Mouse (Mus musculus): Measurements from ENCODE around the gene Ccdc117. TPM values are rescaled to one million over a fixed set of nuclear protein-coding genes. Genes with fewer than 3 reads are reported as not detected.
"Not testable (repeated sequence)": the region's sequence is repeated elsewhere in the genome, so short reads cannot be mapped to it uniquely, and the experiment has no call there.

The Ccdc117 gene
- polyA plus RNA-seq, 2 experiments from 2014 or later, result 3.5 to 4.2 TPM

DNA sequence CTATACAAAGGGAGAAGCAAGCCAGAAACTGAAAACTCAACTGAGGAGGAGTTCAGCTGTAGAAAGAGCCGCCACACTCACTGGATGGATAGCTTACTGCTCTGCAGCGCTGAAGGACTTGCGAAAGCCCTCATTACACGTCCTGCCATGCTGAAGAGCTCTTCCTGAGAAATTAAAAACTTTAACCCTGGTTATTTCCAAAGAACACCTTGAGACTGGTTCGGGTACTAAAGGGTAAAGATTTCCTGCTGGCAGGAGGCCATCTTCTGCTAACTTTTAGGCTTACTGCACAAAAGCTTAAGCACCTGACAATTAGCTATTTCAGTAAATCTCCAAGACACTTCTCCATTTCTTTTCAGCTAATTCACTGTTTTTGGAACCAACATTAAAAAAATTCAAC, 11.8 kb downstream of the Ccdc117 start:
- ATAC-seq, result no peak

DNA sequence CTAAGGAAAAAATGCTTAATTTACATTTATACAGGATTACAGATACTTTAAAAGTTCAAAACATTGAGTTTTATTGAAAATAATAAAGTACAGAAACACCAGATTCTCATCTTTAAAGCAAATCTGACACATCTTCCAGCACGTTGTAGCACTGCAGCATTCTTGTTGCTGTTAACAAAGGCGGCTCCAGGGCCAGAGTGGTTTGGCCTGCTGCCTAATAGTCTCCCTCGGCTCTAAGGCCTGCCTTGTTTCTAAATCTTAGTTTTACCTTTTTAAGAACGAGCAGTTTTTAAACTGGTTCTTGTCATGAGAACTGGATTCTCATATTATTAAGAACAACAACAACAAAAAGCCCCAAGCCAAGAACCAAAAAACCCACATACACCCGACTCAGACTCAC, 13.1 kb downstream of the Ccdc117 start:
- ATAC-seq, result no peak

DNA sequence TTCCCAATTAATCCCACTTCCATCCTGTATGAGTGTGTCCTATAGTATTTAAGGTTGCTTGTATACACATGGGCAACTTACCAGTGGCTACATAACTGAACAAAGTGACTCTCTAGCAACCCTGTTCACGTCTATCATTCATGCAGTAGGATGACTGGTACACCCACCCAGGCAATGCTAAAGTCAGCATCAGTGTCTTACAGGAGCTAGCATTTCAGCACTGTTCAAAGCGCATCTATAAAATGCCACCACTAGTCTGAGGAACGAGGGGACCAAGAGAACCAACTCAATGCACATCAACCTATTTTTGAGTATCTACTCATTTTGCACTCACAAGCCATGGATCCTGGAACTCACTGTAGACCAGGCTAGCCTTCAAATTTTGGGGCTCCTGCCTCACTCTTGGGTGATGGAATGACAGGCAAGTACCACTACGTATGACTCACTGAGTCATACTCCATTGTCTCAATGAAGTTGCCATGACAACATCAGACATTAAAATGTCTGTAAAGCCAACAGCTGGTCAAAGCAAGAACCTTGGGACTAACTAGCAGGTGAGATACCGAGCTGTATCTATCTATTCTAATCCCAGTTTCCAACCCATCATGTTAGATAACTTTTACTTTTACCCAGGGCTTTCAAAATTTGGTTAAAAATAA, 14.0 kb downstream of the Ccdc117 start:
- ATAC-seq, result no peak

DNA sequence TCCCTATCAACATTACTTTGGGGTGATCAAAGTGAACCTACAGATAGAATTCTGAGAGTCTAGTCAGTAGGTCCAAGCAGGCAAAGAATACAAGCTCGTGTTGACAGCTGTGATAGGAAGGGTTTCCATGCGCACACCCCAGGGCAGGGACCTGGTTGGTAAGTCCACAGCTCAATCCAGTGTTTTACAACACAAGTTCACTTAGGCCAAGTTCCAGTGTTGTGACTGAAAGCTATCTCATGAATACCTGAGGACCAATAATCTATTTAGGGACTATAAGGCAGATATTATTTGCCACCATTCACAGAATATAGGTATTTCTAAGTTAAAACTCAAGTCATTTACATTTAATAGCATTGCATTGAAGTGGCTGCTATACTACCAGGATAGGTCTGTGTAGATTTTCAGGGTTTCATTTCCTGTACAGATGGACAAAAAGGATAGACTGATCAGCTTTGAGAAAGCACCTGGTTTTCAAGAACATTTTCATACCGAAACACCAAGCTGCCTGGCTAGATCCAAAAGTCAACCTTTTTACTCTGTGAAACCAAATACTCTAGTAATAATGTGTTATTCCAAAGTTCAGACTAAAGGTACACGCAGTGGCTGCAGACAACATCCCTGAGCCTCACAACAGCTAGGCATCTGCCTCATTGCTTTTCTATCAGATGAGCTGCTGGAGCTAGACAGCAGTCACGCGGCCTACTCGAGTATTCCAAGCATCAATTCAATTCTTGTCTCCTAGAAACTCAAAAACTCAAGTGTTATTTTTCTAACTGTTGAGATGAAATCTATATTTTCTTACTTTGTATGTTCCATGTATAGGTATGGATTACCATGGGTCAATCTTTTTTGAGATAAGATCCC, 15.2 kb downstream of the Ccdc117 start:
- ATAC-seq, result no peak

DNA sequence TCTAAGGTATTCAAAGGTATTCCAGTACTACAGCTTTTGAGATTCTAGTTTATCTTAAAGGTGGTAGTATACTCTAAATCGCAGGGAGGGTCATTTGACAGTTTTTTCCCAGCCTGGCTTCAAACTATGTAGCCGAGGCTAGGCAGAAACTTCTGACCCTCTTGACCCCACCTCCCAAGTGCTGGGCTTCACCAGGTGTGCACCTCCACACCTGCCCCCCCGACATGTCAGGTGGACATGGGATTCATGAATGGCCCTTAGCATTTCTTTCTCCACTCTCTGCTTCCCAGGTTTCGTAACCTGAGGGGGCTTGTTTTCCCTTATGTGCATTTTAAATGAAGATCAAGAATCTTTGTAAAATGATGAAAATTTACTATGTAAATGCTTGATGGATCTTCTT, 16.6 kb downstream of the Ccdc117 start:
- no peak for ATAC-seq

DNA sequence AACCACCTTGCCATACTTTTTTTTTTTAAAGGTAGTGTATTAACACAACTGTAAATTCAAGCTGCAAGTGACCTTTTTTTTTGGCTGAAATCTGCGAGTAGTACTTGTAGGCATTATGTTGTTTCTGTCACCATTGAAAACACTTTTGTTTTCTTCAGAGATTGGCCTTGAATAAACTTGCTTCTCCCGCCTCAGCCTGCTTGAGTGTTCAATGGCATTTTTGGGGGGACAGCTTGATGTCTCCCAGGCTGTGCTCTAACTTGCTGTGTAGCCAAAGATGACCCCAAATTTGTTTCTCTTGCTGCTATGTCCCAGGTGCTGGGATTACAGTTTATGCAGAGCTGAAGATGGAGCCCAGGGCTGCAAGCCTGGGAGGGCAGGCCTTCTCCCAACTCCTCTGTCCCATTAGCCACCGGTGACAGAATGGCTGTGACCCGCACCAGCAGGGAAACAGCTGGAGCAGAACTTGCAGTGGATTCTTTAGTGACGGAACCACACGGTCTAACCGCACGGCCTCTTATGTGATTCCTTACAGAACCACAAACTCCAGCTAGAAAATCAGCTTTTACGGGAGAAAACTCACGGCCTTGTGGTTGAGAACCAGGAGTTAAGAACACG, 19.1 kb downstream of the Ccdc117 start:
- ATAC-seq, result no peak

DNA sequence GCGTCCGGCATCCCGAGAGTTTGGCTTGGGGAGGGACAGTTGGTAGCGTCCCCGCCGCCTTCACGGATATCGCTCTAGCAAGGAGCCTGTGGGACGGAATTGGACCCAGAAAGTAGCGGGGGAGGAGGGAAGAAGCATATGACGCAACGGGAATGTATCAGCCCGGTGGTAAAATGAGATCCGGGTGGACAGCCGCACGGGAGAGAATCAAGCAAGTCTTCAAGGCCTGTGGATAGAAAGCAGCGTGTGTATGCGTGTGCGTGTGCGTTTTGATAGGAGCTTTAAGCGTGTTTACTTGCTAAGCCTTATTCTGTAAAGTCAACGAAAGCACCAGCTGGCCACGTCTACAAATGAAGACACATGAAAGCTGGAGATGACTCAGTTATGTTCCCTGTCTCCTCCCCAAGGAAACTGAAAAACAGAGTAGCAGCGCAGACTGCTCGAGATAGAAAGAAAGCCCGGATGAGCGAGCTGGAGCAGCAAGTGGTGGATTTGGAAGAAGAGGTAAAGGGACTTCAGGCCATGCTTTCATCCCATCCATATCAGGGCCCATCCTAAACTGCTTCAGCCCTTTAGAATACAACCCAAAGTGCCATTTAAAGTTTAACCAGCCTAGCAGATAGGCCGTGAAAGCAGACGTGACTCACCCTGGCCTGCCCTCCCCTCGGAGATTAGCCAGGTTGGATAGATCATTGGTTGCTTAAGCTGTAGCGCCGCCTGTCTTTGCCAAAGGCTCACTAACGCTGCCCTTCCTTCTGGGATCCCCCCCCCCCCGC, 20.3 kb downstream of the Ccdc117 start:
- peak; percentile 30 for ATAC-seq

DNA sequence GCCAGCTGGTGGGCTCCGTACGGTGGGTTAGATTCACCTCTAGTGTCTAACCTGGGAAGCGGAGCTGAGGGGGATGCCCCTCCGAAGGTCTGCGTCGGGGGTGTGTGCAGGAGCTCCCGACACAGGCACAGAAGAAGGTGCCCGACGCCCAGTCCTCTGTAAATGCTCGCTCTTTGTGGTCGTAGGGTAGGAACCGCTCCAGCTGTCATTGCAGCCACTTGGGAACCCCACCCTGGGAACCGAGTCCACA, 20.8 kb downstream of the Ccdc117 start:
- peak; percentile 8 for ATAC-seq

DNA sequence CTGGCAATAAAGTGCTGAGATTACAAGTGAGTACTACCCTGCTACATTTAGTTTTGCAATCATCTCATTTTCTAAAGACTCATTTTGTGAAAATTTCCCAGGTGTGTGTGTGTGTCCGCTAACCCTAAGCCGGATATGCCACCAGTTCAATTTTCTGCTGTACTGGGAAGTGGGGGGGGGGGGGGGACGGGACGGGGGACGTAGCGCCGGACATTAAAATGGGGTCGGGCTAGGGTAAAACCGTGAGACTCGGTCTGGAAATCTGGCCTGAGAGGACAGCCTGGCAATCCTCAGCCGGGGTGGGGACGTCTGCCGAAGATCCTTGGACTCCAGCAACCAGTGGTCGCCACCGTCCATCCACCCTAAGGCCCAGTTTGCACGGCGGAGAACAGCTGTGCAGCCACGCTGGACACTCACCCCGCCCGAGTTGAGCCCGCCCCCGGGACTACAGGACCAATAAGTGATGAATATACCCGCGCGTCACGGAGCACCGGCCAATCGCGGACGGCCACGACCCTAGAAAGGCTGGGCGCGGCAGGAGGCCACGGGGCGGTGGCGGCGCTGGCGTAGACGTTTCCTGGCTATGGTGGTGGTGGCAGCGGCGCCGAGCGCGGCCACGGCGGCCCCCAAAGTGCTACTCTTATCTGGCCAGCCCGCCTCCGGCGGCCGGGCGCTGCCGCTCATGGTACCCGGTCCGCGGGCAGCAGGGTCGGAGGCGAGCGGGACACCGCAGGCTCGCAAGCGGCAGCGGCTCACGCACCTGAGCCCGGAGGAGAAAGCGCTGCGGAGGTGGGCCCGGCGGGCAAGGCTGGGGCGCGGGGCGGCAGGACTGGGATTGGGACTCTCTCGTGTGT, 21.3 kb downstream of the Ccdc117 start, which contains the start of gene Xbp1:
Gene Xbp1, plus strand, starts transcription at position 248 of the 854 bp plus-strand sequence.
- ATAC-seq, result peak; percentile 89

DNA sequence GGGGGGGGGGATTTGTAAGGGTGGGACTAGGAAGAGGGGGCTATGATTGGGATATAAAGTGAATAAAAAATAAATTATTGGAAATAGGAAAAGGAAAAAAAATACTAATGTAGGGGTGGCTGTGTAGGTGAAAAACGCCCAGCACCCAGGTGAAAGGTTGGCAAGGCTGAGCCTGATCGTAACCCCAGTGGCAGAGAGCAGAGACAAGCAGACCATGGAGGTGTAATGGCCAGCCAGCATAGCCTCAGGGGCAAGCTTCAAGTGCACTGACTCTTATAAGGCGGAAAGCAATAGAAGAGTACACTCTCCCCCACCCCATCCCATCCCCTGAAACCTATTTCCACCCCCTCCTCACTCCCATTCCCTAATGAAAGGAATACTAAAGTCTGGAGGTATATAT, 22.3 kb downstream of the Ccdc117 start:
- no peak for ATAC-seq

DNA sequence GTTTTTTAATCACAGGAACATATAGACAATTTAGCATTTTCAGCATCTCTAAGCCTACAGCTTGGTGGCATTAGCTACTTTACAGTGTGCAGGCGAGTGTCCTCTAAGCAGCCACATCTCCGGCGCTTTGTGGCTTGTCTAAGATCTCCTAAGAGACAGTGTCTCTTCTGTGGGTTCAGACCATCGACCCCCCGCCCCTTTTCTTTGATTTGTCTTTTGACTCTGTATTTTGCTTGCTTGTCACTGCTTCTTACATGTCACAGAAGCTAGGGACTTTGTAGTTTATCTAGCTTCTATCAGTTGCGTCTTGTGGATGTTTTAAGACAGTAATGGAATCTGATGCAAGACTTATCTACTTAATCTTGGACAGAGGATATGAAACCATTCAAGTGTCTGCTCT, 24.6 kb downstream of the Ccdc117 start:
- ATAC-seq, result no peak

DNA sequence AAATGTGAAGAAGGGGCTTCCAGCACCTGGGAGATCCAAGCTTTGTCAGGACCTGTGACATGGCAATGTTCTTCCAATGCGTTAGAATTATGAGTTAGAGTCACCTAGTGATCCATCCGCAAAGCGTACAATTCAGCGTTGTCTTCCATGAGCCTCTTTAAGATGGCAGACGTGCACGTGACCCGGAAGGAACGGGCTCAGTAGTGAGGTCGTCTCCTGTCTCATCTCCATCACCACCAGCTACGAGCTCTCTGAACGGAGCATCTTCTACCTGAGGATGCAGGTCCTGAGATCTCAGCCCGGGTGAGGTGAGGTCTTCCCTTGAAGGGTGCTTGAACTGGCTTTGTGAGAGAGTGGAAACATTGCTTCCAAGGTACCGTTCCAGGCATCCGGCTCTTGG, 25.4 kb downstream of the Ccdc117 start:
- ATAC-seq, result no peak

DNA sequence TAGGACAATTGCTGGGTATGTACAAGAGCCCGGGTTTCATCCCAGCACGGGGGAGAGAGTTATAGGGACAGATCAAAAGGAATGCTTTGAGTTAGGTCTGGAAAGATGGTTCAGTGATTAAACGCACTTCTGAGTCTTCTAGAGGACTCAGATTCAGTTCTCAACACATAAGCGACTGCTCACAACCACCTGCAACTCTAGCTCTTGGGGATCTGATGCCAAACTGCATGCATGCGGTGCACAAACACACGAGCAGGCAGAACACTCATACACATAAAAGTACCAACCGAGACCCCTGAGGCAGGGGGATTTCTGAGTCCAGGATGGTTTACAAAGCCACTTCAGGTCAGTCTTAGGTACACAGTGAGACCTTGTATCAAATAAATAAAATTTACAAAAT, 25.8 kb downstream of the Ccdc117 start:
- ATAC-seq, result no peak

DNA sequence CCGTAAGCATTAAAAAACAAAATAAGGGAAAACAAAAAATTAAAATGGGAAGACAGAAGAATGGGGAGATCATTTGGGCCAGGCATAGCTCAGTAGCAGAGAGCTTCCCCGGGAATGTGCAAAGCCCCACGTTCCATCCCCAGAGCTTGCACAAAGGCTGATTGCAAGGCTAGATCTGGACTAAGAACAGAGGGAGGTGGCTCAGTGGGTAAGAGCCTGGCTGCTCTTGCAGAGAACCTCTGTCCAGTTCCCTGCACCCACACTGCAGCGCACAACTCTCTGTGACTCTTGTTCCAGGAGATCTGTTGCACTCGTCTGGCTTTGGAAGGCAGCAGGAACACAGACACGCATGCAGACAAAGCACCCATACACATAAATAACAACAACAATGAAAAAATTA, 26.3 kb downstream of the Ccdc117 start:
- no peak for ATAC-seq

DNA sequence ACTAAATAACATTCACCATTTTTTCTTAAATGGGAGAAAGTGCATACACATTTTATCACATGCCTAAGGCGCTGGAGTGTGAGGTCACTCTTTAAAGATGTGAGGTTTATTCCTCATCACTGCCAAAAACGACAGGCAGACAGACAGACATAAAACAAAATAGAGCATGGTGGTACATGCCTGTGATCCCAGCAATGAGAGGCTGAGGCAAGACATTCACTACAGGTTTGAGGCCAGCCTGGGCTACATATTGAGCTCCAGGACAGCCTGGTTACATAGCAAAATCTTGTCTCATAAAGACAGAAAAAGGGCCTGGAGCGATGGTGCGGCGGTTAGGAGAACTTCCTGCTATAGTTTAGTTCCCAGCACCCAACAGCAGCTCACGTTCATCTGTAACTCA, 26.8 kb downstream of the Ccdc117 start:
- no peak for ATAC-seq

DNA sequence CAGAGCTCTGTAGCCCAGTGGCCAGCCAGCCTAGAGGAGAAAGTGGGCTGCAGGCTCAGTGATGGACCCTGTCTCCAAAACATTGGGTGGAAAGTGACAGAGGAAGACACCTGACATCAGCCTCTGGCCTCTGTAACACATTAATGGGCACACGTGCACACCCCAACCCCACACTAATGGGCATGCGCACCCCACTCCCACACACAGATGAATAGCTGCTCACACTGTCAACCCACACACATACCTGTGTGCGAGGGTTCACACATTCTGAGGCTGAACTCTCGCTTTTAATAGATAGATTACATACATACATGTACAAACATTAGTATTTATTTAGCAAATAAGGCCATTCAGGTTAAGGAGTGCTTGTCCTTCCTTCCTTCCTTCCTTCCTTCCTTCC, 27.9 kb downstream of the Ccdc117 start:
- ATAC-seq, result no peak

DNA sequence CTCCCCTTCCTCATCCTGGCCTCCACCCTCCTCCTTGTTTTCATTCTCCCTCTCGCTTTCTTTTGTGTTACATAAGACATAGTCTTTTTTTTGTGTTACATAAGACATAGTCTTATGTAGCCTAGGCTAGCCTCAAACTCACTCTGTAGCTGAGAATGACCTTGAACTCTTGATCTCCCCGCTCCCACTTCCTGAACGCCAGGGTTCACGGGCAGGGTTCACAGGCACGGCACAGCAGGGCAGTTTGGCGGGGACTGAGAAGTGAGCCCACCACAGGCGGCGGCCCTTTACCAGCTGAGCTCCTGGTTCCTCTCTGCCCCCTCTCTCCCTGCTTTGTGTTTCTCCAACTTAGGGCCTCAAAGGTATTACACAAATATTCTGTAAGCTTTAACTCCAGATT, 29.0 kb downstream of the Ccdc117 start:
- no peak for ATAC-seq

DNA sequence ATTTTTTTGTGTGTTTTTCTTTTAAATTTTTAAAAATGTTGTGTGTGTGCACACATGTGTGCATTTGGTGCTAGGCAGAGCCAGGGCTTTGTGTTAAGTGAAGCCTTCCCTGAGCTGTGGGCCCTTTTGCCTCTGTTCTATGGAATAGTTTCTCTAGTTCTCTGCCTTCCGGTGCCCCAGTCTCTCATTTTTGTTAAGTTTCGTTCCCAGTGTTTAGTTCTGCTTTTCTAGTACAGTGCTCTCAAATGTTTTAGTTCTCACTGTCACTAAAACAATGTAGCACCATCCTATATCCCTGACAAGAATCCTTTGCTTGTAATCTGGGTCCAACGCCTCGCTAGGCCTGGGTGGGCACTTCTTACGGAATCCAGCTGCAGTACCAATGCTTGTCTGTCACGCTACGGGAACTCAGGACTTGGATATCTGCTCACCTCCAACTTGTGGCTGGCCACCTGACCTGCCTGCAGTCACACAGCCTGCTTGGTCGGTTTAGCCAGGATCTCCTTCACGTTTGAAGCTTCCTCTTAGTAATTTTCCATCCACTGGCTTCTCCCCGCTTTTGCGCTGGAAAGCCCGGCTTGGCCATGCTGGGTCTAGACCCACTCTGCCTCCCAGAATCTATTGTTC, 29.8 kb downstream of the Ccdc117 start:
- ATAC-seq, result no peak

DNA sequence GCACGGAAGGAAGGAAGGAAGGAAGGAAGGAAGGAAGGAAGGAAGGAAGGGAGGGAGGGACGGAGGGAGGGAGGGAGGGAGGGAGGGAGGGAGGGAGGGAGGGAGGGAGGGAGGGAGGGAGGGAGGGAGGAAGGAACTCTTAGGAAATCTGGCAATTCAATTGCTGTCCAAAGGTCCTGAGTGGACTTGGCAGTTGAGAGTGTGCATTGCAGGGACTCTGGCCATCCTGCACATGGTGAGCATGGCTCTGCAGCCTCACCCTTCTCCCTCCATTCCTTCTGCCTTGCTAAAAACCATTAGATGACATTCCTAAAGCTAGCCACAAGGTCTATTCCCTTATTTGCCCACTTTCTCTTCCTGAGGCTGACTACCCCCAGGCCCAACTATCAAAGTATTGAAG, 31.3 kb downstream of the Ccdc117 start:
- not testable (repeated sequence) for ATAC-seq

DNA sequence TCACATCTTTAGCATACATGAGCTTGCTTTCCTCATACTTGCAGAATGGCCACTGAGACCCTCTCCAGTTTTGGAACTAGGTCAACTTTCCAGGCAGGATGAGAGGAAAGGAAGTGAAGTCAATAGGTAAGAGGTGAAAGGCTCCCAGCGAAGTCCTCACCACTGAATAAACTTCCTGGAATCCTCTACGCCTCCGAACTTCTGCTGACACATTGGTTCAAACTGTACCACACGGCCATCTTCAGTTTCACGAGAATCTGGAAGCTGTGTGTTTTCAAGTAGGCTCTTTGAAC, 31.9 kb downstream of the Ccdc117 start:
- ATAC-seq, result no peak

DNA sequence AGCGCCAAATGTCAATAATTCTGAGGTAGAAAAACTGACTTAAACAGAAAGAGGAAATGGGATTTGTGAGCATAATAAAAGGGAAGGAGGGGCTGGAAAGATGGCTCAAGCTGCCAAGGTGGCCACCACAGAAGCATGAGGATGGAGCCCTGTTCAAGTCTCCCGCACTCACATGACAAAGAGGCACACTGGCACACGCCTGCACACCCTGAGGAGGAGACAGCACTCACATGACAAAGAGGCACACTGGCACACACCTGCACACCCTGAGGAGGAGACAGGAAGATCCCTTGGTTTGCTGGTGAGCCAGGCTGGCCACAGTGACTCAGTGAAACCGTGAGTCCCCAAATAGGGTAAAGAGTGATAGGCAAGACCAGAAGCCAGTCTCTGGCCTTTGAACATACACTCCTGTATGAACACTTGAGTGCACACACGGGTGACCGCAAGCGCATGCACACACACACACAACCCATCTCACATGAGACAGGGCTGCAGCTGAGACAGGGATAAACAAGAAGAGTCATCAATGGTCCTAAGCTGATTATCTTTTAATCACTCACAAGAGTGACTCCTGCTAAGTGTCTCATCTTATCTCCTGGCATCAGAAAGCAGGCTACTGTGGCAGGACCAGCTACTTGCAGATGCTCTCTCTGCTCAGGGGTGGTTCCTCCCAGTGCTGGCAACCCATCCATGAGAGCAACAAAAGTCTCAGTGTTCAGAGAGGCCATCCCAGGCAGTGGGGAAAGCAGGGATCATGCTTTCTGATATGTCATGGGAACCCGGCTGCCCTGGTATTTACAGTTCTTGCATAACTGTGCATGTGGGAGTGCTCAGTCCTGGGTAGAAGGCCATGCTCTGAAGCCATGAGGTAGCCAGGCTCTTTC, 32.5 kb downstream of the Ccdc117 start:
- no peak for ATAC-seq

Measured in activated CD4-positive, CD25-positive, alpha-beta regulatory T cell, adult 4 months (primary cell).